Mouse (Mus musculus) megakaryocyte progenitor cell, adult 5-6 weeks (primary cell): Measurements from ENCODE around the gene Rab33b. TPM values are rescaled to one million over a fixed set of nuclear protein-coding genes. Genes with fewer than 3 reads are reported as not detected.
A peak's percentile ranks its signal among the peaks of the same experiment; 100 is the strongest.
"Not testable (repeated sequence)": the region's sequence is repeated elsewhere in the genome, so short reads cannot be mapped to it uniquely, and the experiment has no call there.

Experiments used
- ATAC-seq: replicated peaks from 2 replicates; pipeline ENCODE4 v1.8.0; 2016; ENCODE audit warnings: mild to moderate bottlenecking, moderate TSS enrichment, inconsistent platforms; ENCODE audit not compliant: poor library complexity
- total RNA-seq, 2 experiments: library from RNA; stranded (forward) in 1 of 2; stranded (reverse) in 1 of 2; fragments of 157-497, 149-512 nt in 1 of 2; fragments of 200-1000 nt in 1 of 2; gene quantifications; 2 replicates each; pipeline versions ENCODE4 v1.2.3 to v1.2.4; 2015 to 2017

Rab33b gene
- total RNA-seq (2015) (8.4 and 12.2 TPM in 2 replicates), total RNA-seq (2017) (9.1 and 13.3 TPM in 2 replicates)

GRCm38 (mm10) chr3:51483741-51484359 lies at the start of gene Rab33b:
Gene Rab33b, plus strand, starts transcription at chr3:51483920.
- ATAC-seq = peak; percentile 89

DNA sequence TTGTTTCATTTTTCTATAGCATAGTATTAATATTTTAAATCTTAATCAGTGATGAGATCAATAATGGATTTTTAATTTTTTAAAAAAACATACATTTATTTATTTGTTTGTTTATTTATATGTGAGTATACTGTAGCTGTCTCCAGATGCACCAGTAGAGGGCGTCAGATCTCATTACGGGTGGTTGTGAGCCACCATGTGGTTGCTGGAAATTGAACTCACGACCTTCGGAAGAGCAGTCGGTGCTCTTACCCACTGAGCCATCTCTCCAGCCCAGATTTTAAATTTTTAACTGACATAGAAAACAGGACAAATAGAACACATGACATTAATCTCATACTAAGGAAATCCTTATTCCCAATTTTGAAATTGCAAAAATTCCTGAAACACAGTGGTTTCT lies 49.4 kb upstream of the Rab33b start:
- not testable (repeated sequence) for ATAC-seq

- ATAC-seq = peak; percentile 55
These were observed 48.7 kb upstream of the Rab33b start for GRCm38 (mm10) chr3:51434871-51435595.

GRCm38 (mm10) chr3:51468530-51468929 lies 15.2 kb upstream of the Rab33b start:
- no peak for ATAC-seq

- ATAC-seq = peak; percentile 57
These were observed 8.0 kb upstream of the Rab33b start for GRCm38 (mm10) chr3:51475706-51476105.

DNA sequence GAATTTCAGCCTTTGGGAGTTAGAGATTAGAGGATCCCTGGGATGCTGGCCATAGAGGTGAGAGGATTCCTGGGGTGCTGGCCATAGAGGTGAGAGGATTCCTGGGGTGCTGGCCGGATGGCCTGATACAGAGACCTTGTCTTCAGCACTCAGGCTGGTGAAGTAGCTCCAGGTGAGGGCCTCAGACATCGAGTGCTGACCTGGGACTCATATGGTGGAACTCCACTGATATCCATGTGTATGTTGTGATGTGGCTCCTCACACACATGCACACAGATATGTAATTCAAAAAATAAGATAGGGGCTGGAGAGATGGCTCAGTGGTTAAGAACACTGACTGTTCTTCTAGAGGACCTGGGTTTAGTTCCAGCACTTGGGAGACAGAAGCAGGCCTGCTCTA lies 3.8 kb upstream of the Rab33b start:
- no peak for ATAC-seq

DNA sequence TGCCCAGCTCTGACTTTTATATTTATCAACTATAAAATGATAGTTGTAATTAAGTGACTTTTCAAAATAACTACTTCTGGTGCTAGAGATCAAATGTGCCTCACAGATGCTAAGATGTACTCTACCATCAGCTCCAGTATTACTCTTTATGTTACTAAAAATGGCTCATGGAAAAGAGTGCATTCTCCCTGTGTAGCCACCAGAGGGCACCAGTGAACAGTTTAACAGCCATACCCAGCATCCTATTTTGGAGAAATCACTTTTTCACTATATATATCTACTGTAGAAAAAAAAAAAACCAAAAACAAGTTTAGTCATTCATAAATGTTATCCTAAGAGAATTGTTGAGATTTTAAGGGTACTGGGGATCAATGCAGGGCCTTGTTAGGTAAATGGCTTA lies 2.7 kb upstream of the Rab33b start:
- ATAC-seq = peak; percentile 40

DNA sequence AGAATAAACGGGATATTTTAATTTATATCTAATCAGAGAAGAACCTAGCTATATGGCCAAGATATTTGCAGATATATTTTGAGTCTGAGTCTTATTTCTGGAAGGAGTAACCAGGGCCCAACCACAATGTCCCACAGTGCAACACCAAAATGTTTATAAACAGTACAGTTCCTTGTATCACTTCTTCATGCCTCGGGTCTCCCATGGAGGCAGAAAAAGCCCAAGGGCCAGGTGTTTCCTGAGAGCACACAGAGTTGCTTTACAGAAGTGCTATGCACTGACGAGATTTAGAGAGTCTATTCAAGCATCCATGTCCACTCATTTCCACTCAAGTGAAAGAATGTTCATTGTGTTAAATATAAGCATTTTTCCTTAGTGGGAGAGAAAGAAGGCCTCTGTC lies 1.8 kb upstream of the Rab33b start:
- ATAC-seq = no peak

GRCm38 (mm10) chr3:51482781-51483180 lies 939 bp upstream of the Rab33b start:
- no peak for ATAC-seq

DNA sequence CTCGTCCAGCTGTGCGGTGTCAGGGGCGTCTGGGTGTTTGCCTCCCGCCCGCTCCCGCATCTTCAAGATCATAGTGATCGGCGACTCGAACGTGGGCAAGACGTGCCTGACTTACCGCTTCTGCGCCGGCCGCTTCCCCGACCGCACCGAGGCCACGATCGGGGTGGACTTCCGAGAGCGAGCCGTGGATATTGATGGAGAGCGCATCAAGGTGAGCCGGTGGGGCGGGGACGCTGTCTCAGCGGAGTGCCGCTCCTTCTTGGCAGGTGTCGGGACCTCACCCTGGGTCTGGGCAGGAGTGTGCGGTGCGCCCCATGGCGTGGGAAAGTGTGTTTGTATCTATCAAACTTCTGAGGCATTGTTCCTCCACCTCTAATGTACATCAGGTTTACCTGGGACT lies 650 bp downstream of the Rab33b start:
- peak; percentile 5; the same call in 1 of the 2 replicates for ATAC-seq

DNA sequence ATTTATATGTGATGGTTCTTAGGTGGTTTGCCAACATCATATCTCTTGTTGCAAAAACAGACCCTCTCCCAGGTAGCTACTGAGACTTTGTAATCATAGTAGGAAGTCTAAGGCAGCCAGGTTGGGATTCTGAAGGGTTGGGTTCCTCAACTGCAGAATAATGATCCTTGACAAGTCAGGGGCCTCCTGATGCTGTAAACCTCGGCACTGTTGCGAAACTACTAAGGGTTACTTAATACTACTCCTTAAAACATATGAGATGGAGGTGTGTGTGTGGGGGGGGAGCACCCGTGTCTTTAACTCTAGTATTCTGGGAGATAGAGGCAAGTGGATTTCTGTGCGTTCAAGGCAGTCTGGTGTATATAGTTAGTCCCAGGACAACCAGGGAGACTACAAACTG lies 1.6 kb downstream of the Rab33b start:
- no peak for ATAC-seq

GRCm38 (mm10) chr3:51486491-51487195 lies 2.9 kb downstream of the Rab33b start:
- ATAC-seq = no peak

DNA sequence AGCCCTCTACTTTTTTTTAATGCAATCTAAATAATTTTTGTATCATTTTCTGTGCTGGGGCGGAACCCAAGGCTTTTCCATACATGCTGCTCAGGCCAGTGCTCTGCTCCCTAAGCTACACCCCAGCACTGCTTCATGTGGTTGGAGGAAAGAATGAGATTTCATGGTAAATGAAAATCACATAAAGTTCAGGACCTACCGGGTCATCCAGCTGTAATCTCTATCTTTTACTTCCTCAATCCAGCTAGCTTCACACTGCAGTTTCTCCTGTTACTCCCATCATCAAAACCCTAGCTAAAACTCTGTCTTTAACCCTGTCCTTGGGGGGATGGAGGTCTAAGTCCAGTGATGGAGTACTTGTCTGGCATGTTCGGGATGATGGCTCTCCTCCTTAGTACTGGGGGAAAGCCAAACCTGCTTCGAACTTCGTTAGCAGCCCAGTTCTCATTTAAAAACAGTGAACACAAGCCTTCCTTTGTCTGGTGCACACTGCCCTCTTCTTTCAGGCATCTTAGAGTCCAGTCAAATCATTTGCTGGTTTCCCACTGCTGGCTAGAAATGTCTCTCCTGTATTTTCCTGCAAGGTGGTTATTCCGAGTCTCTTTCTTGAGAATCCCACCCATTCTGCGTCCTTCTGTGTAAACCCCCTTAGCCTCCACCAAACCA lies 6.5 kb downstream of the Rab33b start:
- no peak for ATAC-seq

DNA sequence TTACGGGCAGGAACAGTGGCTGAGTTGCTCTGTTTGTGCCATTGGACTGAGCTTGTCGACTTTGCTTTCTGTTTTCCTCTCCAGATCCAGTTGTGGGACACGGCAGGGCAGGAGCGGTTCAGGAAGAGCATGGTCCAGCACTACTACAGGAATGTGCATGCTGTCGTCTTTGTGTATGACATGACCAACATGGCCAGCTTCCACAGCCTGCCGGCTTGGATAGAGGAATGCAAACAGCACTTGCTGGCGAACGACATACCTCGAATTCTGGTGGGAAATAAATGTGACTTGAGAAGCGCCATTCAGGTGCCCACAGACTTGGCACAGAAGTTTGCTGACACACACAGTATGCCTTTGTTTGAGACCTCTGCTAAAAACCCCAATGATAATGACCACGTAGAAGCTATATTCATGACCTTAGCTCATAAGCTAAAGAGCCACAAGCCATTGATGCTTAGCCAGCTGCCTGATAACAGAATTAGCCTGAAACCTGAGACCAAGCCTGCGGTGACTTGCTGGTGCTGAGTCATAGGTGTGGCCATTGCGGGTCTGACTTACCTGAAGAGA lies 9.6 kb downstream of the Rab33b start:
- no peak for ATAC-seq

DNA sequence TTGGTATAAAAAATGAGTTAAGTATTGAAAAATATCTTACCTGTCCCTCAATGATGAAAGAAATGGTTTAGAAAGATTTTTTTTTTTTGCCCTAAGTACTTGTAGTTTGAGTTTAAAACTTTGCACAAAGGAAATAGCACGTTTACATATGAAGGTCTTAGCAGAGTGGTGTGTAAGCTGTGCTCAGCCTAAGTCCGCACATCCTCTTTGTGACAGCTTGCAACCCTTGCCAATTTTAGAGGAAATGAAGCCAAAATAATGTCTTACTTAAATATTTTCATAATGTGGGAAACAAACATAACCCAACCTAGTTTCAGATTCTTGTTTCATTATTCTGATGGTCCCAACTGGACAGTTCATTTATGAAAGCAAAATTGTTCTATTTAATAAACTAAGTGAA lies 10.7 kb downstream of the Rab33b start:
- ATAC-seq = no peak

DNA sequence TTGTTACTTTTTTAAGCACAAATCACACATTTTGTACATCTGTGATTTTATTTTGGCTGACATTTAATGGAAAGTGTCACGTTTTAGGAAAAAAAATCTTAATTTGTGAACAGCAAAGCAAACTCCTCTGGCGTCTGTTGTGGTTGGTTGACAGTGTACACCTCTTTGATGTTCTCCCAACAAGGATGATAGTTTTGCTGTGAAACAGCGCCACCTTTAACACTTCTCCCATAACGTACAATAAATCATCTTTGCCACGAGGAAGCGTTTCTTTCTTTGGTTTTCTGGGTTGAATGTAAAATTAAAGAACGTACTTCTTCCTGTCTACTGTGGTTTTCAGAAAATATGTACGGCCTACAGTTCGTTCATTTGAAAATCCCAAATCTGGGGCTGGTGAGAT lies 11.9 kb downstream of the Rab33b start:
- no peak for ATAC-seq

GRCm38 (mm10) chr3:51497978-51498377 lies 14.3 kb downstream of the Rab33b start:
- ATAC-seq = no peak

GRCm38 (mm10) chr3:51498659-51499058 lies 14.9 kb downstream of the Rab33b start:
- ATAC-seq = no peak

- no peak for ATAC-seq
These were observed 16.2 kb downstream of the Rab33b start for GRCm38 (mm10) chr3:51499876-51500275.

GRCm38 (mm10) chr3:51504385-51504952 lies 20.7 kb downstream of the Rab33b start:
- no peak for ATAC-seq

GRCm38 (mm10) chr3:51505465-51505864 lies 21.7 kb downstream of the Rab33b start:
- no peak for ATAC-seq
